Mouse (Mus musculus): ENCODE measurements around the gene Plekhm3.

Gene Plekhm3

GRCm38 (mm10) chr1:64928542-64928941 lies 28.1 kb downstream of the Plekhm3 start:
- DNase-seq (ENCODE audit: low read depth, low spot score) = no peak

GRCm38 (mm10) chr1:64927437-64928274 lies 29.0 kb downstream of the Plekhm3 start:
- DNase-seq (ENCODE audit: low read depth, low spot score) = no peak

DNA sequence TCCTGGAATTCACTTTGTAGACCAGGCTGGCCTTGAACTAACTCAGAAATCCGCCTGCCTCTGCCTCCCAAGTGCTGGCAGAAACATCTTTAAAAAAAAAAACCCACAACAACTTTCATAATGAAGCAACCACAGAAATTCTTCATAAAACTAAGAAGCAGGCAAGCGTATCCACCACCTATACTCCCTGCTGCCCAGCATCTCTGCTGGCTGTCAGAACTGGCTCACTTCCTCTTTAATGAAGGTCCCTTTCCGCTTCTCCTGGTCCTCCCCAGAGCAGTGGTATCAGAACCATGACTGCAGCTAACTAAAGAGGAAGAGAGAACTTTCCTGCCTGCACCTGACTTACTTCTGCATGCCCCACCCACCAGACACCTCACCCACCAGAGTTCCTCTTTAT lies 31.0 kb downstream of the Plekhm3 start:
- DNase-seq (ENCODE audit: low read depth, low spot score) = no peak

DNA sequence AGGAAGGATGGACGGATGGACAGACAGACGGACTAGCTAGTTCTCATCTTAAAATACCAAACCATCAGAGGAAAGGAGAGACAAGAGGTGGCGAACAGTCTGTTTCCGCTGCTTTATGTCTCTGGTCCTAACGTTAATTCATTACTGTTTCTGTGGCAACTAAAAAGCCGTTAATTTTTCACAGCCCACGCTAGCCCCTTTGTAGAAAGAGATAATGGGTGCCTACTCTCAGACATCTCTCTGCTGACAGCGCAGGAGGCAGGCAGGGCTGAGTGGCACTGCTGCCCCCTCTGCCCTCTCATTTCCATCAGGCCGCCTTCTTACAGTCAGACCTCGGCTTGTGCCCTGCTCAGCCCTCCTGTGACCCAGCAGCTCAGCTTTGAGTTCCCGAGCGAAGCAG lies 32.3 kb downstream of the Plekhm3 start:
- DNase-seq (ENCODE audit: low read depth, low spot score) = no peak

- DNase-seq (ENCODE audit: low read depth, low spot score) = peak; percentile 31
Measured at GRCm38 (mm10) chr1:64918810-64919528, 37.7 kb downstream of the Plekhm3 start.

GRCm38 (mm10) chr1:64917966-64918365 lies 38.7 kb downstream of the Plekhm3 start:
- DNase-seq (ENCODE audit: low read depth, low spot score) = no peak

DNA sequence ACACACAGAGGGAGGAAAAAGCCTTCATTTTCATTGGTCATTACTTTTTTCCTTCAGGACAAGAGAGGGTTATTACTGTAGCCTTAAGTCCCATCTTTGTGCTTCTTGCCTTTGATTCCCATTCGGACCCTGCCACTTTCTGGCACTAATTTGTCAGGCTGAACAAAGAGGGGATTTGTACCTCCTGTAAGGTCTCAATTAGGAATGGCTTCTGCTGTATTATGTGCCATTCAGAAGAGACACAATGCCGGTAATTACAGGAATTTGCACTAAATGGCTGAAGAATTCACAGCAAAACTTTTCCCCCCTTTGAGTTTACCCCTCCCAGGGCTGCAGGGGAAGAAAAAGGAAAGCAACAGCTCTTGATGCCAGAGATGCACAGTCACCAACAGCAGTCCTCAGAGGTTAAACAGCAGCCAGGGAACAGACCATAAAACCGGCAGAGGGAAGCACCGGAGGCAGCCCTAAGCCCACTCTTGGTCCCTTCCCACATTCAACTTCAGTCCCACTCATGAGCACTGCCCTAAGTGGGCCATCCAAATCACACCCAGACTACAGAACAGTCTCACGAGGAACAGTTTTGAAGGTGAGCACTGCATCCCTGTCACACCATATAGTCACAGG lies 39.6 kb downstream of the Plekhm3 start:
- DNase-seq (ENCODE audit: low read depth, low spot score) = peak; percentile 13

DNA sequence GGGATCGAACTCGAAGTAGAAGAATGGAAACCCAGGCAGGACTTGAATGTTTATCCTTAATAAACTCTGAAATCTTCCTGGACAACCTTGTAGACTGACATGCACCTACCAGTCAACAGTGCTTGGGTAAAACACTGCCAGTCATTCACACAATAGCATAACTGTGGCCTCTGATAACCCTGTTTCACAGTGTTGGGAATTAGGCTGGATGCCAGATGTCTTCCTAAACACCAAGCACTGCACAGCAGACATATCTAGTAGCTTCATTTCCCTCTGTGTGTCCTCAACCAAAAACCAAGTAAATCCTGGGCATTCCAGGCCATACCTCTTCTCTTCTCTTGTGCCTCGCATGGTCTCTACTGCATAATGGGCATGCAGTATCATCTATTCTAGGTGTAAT lies 42.3 kb downstream of the Plekhm3 start:
- DNase-seq (ENCODE audit: low read depth, low spot score) = no peak

- DNase-seq (ENCODE audit: low read depth, low spot score) = no peak
Measured at GRCm38 (mm10) chr1:64907740-64908139, 48.9 kb downstream of the Plekhm3 start.

DNA sequence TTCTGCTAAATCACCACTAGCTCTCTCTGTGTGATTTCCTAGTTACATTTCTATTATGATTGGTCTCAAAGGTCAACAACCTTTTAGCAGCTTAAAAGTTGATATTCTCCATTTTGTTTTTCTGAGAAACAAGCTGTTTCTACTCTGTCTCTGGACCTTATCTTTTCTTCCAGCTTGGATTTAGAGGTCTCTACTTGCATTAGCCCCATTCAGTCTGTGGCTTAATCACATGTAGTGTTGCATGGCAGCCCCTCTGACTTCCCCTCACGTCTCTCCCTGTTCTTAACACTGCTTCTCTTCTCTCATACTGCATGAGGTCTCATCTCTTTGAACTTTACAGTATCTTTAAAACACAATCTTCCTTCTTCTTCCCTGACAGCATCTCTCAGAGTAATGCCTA lies 50.4 kb downstream of the Plekhm3 start:
- no peak for DNase-seq (ENCODE audit: low read depth, low spot score)

DNA sequence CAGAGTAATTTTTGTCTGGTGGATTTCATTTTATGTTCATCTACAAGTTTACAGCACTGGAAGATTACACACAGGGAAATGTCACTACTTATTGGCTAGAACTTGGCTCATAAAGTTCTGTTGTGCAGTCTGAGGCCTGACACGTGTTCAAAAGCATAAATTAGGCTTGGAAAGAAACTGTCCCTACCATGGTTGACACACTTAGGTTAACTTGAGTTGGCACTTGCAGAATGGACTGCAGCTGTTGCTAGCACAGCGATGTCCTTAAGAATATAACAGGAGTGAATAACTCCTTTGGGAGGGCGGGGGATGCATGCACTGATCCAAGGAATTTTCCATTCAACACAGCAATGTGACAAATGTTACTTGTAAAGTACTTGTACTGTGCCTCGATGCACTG lies 53.2 kb downstream of the Plekhm3 start:
- DNase-seq (ENCODE audit: low read depth, low spot score) = no peak

DNA sequence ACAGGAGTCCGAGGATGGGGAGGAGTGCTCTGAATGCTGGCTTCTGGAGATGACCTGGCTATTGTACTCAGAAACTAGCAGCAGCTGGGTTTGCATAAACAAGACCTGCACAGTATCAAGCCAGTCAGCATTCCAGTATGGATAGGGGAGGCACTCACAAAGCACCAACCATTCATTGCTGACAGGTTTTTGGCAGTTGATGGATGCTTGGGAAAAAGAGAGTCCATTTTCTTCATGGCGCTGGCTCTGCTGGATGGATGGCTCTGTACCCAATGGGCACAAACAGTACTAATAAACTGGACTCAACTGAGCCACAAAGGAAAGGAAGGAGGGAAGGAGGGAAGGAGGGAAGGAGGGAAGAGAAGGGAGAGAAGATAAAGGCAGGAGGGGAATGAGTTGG lies 53.8 kb downstream of the Plekhm3 start:
- DNase-seq (ENCODE audit: low read depth, low spot score) = no peak

DNA sequence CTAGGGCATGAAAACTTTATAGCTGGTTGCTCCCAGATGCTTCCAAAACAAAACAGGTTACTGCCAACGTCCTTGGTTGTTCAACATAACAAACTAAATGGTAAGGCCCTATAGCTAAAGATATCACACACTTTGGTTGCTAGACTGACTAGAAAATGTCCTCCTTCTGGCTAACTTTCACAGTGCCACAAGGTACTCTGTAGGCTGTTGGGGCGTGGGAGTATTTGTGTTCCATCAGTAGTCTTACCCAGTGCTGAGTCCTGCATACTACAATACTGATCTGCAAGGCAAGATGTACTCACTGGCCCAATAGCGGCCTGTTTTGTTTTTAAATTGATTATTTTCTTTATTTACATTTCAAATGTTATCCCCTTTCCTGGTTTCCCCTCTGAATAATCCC lies 56.9 kb downstream of the Plekhm3 start:
- no peak for DNase-seq (ENCODE audit: low read depth, low spot score)

- no peak for DNase-seq (ENCODE audit: low read depth, low spot score)
Measured at GRCm38 (mm10) chr1:64897485-64897884, 59.1 kb downstream of the Plekhm3 start.

DNA sequence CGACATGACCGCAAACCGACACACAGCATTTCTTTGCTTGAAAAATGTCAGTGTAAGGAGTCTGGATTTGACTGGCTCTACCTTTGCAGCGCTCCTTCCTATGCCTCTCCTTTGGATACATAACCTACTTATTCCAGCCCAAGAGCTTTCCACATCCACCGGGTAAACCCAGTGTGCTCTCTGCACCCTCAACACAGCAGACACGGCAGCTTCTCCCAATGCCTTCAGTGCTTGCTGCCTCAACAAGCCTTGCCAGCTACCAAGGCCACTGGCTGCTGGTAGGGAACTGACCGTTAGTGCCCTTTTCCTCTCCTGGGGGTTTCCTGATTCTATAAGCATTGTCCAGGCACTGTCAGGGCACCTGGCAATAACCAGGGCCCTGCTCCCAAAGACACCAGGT lies 62.8 kb downstream of the Plekhm3 start:
- no peak for DNase-seq (ENCODE audit: low read depth, low spot score)

GRCm38 (mm10) chr1:64891332-64891731 lies 65.3 kb downstream of the Plekhm3 start:
- DNase-seq (ENCODE audit: low read depth, low spot score) = no peak

DNA sequence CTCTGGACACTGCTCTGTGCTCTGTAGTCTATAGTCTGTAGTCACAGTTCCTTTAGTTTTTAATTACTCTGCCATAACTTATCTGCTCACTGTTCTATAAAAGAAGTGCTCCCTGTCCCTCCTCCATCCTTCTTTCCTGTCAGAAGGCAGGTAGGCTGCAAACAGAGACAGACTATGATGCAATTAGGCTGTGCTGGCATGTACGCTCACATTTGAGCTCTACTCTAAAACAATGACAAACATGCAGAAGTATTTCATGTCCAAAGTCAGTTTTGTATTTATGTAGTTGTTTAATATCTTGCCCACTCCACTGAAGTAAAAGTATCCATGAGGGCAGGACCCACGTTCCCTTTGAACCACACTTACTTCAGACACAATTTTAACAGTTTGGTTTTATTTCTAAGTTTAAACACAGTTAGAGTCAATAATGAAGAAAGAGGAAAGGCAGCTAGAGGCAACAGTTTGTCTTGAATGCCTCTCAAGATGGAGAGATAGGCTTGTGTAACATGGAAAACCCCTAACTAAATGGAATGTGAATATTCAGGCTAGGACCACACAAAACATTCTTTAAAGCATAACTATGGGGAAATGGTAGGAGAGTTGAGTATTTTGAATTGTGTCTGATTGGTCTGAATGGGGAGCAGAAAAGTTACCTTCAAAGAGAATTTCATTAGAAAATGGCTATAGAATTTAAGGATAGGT lies 69.0 kb downstream of the Plekhm3 start:
- no peak for DNase-seq (ENCODE audit: low read depth, low spot score)

DNA sequence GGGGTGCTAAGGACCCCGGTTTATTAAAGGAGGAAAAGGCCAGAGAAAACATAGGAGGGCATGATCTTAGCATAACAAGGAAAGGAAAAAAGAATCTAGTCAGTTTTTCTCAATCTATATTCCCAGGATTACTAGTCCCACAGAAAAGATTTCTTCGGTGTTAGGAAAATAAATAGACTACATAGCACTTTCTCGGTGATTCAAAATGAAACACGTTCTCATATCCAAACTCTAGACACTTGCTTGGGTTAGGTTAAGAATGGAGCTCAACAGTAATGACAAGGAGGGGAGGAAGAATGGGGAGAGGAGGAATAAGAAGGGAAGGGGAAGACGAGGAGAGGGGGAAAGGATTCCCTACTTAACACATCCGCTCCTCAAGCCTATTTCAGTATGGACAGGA lies 69.9 kb downstream of the Plekhm3 start:
- no peak for DNase-seq (ENCODE audit: low read depth, low spot score)

DNA sequence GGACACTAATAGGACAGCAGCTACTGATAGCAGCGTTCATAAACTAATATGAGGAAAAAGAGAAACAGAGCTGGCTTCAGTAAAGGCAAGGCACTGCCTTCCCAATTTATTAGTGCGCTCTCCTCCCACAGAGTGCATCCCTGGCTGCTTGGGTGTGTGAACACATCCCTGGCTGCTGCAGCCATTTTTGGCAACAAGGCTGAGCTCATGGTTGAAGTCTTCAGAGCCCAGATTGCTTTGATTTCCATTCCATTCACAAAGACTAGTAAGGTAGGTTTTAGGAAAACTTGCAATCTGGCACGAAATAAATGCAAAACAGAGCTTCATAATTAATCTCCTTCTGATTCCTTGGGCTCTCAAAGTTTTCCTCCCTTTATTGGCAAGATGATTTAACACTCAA lies 71.3 kb downstream of the Plekhm3 start:
- no peak for DNase-seq (ENCODE audit: low read depth, low spot score)

GRCm38 (mm10) chr1:64884007-64884406 lies 72.6 kb downstream of the Plekhm3 start:
- no peak for DNase-seq (ENCODE audit: low read depth, low spot score)

DNA sequence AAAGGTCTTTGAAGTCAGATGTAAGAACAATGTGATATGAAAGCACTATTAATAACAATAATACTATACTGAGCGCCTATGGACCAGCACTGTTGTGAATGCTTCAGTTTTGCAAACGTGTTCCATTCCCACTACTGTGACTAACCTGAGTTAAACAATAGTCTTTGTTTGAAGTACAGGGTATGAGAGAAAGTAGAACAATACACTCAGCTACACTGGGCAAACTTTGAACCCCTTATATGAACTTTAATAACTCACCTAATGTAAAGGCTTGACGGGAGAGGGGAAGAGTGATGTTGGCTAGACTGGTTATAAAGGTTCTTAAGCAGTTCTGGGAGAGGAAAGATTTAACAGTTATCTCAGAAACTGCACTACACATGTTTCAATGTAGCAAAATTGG lies 76.0 kb downstream of the Plekhm3 start:
- DNase-seq (ENCODE audit: low read depth, low spot score) = no peak

DNA sequence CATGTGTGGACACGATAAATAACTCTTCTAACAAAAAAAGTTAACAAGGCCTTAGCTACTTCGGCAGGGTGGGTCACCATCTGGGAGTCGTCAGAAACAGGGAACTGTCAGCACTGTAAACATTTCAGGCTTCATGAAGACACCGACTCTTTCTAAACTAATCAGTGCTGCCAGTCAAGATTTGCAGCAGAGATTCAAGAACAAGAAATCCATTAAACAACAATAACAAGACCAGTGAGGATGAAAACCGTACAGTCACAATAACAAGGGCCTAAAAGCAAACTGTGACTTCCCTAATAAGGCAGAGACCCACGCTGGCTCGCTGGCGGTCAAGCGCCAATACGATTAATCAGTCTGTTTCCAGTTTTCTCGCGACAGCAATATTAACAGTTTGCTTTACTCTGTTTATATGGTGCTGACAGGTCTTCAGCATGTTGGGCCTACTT lies 77.8 kb downstream of the Plekhm3 start:
- peak; percentile 32 for DNase-seq (ENCODE audit: low read depth, low spot score)

Data from mesoderm, embryonic 11.5 days (tissue).